Mouse (Mus musculus) stomach, embryonic 15.5 days (tissue): ENCODE measurements at regions not wholly inside any gene's neighbourhood (a gene's known extent, or its start where the extent isn't known, plus 50 kb on each side); places are given as distances from the start of the nearest gene placed in this dataset.

Experiments used
- ATAC-seq: fragments of 200-750 bp; cut with Nextera tagmentation; 2 replicates; pipeline ENCODE4 v1.8.0; 2017; ENCODE audit warnings: low read depth, moderate number of reproducible peaks, moderate TSS enrichment; ENCODE audit not compliant: insufficient read depth, low FRiP score
- H3K27ac ChIP-seq: fragments of 300-500 bp; sonication (generic); 2 replicates; pipeline ENCODE4 v1.5.1; 2015; ENCODE audit warnings: mild to moderate bottlenecking, inconsistent platforms
- H3K27me3 ChIP-seq: fragments of 300-500 bp; sonication (generic); replicated peaks from 2 replicates; pipeline ENCODE4 v1.6.1; 2015; ENCODE audit warnings: inconsistent platforms
- H3K36me3 ChIP-seq: fragments of 300-500 bp; sonication (generic); 2 replicates; pipeline ENCODE4 v1.6.1; 2015; ENCODE audit warnings: inconsistent platforms
- H3K4me1 ChIP-seq: fragments of 300-500 bp; sonication (generic); 2 replicates; pipeline ENCODE4 v1.6.1; 2015; ENCODE audit warnings: inconsistent platforms
- H3K4me2 ChIP-seq: fragments of 300-500 bp; sonication (generic); 2 replicates; pipeline ENCODE4 v1.6.1; 2015; ENCODE audit warnings: mild to moderate bottlenecking, inconsistent platforms
- H3K4me3 ChIP-seq: fragments of 300-500 bp; sonication (generic); replicated peaks from 2 replicates; pipeline ENCODE4 v1.5.1; 2015; ENCODE audit warnings: inconsistent platforms
- H3K9ac ChIP-seq: fragments of 300-500 bp; sonication (generic); 2 replicates; pipeline ENCODE4 v1.6.1; 2015; ENCODE audit warnings: inconsistent platforms
- H3K9me3 ChIP-seq: fragments of 300-500 bp; sonication (generic); 2 replicates; pipeline ENCODE4 v1.6.1; 2016; ENCODE audit warnings: inconsistent platforms
- WGBS: fragments of 180-500 bp; shearing (Covaris S2); methylation state at CpG from one replicate; pipeline ENCODE4 v1.1.7; 2015; 5-methylcytosine and 5-hydroxymethylcytosine counted together

DNA sequence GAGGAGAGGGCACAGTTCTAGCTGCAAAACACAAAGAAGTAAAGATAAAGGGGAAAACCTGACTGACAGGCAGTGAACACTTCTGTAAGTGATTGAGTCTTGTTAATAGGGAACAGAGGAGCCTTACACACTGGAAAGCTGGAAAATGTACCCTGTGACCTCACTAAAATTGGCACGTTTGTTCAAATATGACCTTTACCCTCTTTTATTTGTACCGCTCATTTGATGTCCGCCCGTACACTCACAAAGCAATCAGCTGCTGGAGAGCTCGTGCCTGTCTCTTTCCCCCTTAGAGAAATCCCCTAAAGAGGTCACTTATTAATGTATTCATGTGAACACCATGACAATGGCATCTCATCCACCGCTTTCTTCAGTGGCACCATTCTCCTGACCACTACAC, 819.4 kb downstream of the Defb40 start:
- ATAC-seq, result no peak
- no peaks in the 10 kb centered on the region for H3K36me3 ChIP-seq
- H3K27ac ChIP-seq, result no peak overlapping the region
- H3K4me3 ChIP-seq, result no peak overlapping the region
- no peaks in the 10 kb centered on the region for H3K9me3 ChIP-seq
- no peak overlapping the region for H3K9ac ChIP-seq
- no peak overlapping the region for H3K4me2 ChIP-seq
- no peaks in the 10 kb centered on the region for H3K4me1 ChIP-seq
- H3K27me3 ChIP-seq, result no peaks in the 10 kb centered on the region
- WGBS, result 33% methylated on average over 6 of the region's 6 CpGs

DNA sequence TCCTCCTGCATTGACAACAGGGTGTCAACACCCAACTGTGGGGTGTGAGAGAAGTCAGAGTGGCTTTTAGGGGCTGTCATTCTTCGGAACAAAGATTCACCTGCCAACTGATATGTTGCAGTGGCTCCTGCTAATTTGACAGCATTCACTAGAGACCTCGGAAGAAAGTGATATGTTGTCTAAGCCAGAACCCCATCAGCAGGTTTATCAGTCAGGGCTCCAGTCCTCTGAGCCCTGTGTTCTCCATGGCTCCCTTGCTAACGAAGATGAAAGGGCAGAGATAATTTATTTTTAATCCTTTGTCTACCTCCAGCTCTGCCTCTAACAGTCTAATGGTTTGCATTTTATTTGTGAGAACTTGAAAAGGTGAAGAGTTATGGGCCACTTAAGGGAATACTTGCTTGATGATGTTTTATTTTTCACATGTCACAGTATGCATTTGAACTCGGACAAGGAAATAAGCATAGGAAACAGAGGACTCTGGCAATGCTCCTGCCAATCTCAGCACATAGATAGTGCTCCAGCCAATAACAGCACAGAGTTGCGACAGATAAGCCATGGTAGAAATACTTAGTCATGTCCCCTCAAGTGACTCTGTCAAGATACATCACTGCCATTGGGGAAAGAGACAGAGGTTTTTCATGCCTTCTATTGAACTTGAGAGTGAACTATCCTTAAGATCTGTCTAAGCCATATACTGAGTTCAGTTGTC, 862.6 kb downstream of the Defb40 start:
- no peak overlapping the region for H3K4me3 ChIP-seq
- ATAC-seq, result no peak
- H3K27ac ChIP-seq, result no peak overlapping the region
- H3K9me3 ChIP-seq, result no peaks in the 10 kb centered on the region
- 61% methylated on average over 5 of the region's 5 CpGs for WGBS
- H3K9ac ChIP-seq, result no peak overlapping the region
- no peak overlapping the region for H3K4me2 ChIP-seq
- H3K36me3 ChIP-seq, result no peaks in the 10 kb centered on the region
- no peaks in the 10 kb centered on the region for H3K4me1 ChIP-seq
- H3K27me3 ChIP-seq, result no peaks in the 10 kb centered on the region

DNA sequence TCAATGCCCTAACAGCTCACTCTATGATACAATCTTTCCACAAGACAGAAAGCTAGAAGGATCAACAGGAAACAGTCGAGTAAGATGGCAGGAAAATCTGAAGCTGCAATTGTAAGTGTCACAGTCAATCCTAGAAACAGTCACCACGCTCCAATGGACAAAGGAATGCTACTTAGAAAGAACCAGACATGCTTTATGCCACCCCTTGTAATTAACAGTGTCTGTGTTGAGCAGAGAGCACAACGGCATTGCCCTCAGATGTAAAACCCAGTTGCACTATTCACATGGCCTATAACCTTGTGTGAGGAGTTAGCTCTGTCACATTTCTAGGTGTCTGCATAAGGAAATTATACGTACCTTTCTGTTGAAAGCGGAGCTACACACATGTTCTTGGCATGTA, 864.8 kb downstream of the Defb40 start:
- H3K36me3 ChIP-seq, result no peaks in the 10 kb centered on the region
- no peaks in the 10 kb centered on the region for H3K9me3 ChIP-seq
- ATAC-seq, result no peak
- H3K4me3 ChIP-seq, result no peak overlapping the region
- no peak overlapping the region for H3K9ac ChIP-seq
- WGBS, result 80% methylated on average over 5 of the region's 5 CpGs
- H3K27ac ChIP-seq, result no peak overlapping the region
- no peaks in the 10 kb centered on the region for H3K4me1 ChIP-seq
- no peaks in the 10 kb centered on the region for H3K27me3 ChIP-seq
- H3K4me2 ChIP-seq, result no peak overlapping the region

DNA sequence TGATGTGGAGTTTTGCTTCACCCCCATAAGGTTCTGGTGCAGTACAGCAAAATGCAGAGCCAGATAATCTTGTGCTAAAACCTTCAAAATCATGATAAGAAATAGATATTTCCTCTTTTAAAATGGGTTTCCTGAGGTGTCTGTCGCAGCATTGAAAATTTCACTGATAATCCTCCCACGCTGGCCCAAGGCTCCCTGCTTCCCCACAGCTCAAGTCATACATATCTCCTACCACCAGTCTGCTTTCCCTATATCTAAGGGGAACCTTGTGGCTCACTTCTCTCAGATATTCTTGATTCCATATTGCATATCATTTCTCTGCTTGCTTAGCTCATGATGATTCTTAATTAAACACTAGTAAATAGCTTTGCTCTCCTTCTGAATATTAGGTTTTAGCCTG, 868.6 kb downstream of the Defb40 start:
- WGBS, result 75% methylated on average over 2 of the region's 2 CpGs
- H3K4me1 ChIP-seq, result no peaks in the 10 kb centered on the region
- H3K36me3 ChIP-seq, result no peaks in the 10 kb centered on the region
- no peak overlapping the region for H3K4me2 ChIP-seq
- H3K27ac ChIP-seq, result no peak overlapping the region
- no peaks in the 10 kb centered on the region for H3K9me3 ChIP-seq
- ATAC-seq, result no peak
- no peaks in the 10 kb centered on the region for H3K27me3 ChIP-seq
- H3K9ac ChIP-seq, result no peak overlapping the region
- no peak overlapping the region for H3K4me3 ChIP-seq

DNA sequence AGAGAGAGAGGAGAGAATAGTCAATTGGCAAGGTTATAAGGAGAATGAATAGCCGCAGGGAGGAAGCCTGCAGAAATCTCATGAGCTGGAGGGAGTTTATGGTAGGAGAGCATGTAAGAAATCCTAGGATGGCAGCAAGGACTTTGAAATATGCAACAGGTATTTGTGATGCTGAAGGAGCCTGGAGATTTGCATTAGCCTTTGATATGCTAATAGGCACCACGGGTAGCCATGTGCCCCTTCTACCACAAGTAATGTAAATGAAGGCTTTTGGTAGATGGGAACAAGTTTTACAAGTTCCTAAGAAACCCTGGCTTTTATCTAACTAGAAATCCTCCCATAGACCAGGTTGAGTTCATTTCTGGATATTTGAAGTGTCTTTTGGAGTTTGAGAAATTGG, 871.2 kb downstream of the Defb40 start:
- H3K27ac ChIP-seq, result no peak overlapping the region
- no peaks in the 10 kb centered on the region for H3K9me3 ChIP-seq
- H3K36me3 ChIP-seq, result no peaks in the 10 kb centered on the region
- H3K4me3 ChIP-seq, result no peak overlapping the region
- no peak overlapping the region for H3K9ac ChIP-seq
- no peak for ATAC-seq
- no peaks in the 10 kb centered on the region for H3K27me3 ChIP-seq
- 44% methylated on average over 2 of the region's 2 CpGs for WGBS
- H3K4me1 ChIP-seq, result no peaks in the 10 kb centered on the region
- H3K4me2 ChIP-seq, result no peak overlapping the region

DNA sequence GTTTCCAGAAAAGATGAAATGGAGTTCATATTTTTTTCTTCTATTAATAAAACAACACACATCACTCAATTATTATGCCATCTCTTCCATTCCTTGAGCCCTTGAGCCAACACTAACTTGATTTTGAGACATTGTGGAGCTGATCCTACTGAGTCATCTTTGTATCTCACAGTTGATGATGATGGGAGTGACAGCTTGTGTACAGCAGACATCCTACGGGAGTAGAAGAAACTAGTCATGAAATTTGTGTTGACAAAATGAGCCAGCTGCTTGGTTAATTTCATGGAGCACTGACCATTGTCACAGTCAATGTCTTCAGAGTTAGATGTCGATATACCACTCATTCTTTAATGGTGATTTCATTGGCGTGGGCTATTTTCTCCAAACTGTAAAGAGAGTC, 912.6 kb downstream of the Defb40 start:
- no peaks in the 10 kb centered on the region for H3K36me3 ChIP-seq
- no peak overlapping the region for H3K27ac ChIP-seq
- no peak overlapping the region for H3K9ac ChIP-seq
- no peak for ATAC-seq
- no peak overlapping the region for H3K4me3 ChIP-seq
- no peaks in the 10 kb centered on the region for H3K4me1 ChIP-seq
- H3K27me3 ChIP-seq, result no peaks in the 10 kb centered on the region
- 75% methylated on average over 3 of the region's 3 CpGs for WGBS
- no peaks in the 10 kb centered on the region for H3K9me3 ChIP-seq
- H3K4me2 ChIP-seq, result no peak overlapping the region

DNA sequence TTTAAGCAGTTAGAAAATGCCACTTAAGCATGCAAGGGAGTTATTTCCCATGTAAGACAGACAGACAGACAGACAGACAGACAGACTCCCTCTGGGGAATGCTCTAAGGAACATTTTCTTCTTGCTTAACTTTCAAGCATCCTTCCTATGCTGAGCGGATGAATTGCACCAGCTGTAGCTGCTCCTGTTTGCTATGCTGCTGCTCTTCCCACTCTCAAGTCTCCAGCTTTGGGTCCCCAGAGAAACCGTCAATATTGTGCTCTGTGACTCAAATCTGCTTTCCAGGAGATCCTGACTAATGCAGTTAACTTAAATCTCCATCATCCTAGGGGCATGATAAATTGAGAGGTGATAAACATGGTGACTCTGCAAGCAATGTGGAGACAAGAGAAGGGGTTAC, 918.5 kb downstream of the Defb40 start:
- H3K4me3 ChIP-seq, result no peak overlapping the region
- H3K27me3 ChIP-seq, result no peaks in the 10 kb centered on the region
- no peak overlapping the region for H3K9ac ChIP-seq
- no peaks in the 10 kb centered on the region for H3K36me3 ChIP-seq
- H3K27ac ChIP-seq, result no peak overlapping the region
- H3K9me3 ChIP-seq, result no peaks in the 10 kb centered on the region
- no peaks in the 10 kb centered on the region for H3K4me1 ChIP-seq
- H3K4me2 ChIP-seq, result no peak overlapping the region
- WGBS, result 75% methylated on average over 2 of the region's 2 CpGs
- ATAC-seq, result no peak

DNA sequence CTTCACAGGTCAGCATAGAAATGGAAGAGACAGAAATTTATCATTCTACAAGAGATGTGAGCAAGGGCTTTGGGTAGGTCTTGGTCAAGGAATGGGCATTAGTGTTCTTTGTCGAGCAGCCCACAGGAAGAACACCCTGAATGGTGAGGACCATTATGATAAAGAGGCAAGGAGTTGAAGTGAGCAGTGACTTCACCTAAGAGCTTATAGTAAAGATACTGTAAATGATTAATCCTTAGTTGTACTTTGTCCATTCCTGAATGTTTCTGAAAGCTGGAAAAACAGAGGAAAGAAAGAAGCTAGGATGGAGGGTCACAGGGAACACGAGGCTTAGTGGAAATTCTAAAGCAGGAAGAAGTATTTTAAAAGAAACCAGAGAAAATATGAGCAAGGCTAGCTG, 956.9 kb downstream of the Defb40 start:
- Histone ChIP-seq H3K4me1 (no peaks in the 10 kb centered on the region), H3K4me3 (no peak overlapping the region), H3K4me2 (no peak overlapping the region), H3K9me3 (no peaks in the 10 kb centered on the region), H3K27ac (no peak overlapping the region), H3K27me3 (no peaks in the 10 kb centered on the region), H3K36me3 (no peaks in the 10 kb centered on the region), H3K9ac (no peak overlapping the region)
- no peak for ATAC-seq
- WGBS, result 56% methylated on average over 2 of the region's 2 CpGs

DNA sequence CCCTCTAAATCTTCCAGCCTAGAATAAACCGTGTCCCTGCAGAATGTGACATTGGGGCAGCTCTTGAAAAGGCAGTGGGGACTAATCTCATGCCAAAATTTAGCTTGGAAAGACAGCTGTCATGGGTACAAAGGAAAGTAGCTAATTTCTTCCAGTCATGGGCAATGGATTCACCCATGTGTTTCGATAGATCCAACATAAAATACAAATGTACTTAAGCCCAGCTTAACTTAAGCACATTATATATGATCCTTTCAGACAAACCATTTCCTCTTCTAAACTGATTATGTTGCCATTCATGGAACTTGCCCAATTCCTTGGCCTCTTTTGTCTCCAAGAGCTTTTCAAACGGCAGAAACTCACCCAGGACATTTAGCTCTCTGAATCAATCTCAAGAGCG, 970.5 kb downstream of the Defb40 start:
- H3K36me3 ChIP-seq, result no peaks in the 10 kb centered on the region
- H3K9ac ChIP-seq, result no peak overlapping the region
- 68% methylated on average over 4 of the region's 4 CpGs for WGBS

DNA sequence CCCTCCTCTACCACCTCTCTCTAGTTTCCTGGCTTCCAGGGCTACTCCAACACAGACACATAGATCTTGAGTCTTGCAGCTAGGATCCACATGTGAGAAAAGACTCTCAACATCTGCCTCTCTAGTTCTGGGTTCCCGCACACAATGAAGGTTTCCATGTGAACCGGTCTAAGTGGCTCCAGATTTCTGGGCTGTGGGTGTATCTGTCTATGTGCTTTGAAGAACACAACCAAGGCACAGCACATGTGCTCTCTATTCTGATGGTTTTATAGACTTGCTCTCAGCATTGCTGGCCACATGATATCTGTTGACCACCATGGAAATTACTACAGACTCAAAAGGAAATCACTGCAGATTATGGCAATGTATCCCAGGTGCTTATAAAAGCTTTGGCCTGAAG, 972.4 kb downstream of the Defb40 start:
- WGBS, result 93% methylated on average over 2 of the region's 2 CpGs
- Histone ChIP-seq H3K36me3 (no peaks in the 10 kb centered on the region), H3K9ac (no peak overlapping the region)

More for the DNA sequence above, 970.5 kb downstream of the Defb40 start:
- Histone ChIP-seq H3K4me2 (no peak overlapping the region), H3K4me3 (no peak overlapping the region), H3K27ac (no peak overlapping the region), H3K9me3 (no peaks in the 10 kb centered on the region), H3K27me3 (no peaks in the 10 kb centered on the region), H3K4me1 (no peaks in the 10 kb centered on the region)
- no peak for ATAC-seq

DNA sequence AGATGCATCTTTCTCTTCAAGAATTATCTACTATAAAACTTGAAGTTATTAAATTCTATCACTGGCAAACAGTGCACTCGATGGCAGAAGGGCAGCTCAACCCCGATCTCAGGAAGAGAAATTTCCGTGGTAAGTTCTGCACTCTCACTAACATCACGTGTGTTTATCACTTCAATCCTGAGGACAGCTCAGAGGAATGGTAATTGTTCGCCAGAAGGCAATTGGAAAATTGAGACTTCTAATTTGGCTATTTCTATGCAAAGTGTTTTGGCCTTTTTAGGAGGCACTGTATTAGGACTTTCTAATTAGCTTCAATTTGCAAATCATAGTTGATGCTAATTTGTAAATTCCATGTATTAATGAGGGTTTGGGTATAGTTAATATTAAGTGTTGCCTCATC, 977.3 kb downstream of the Defb40 start:
- Histone ChIP-seq H3K4me1 (no peaks in the 10 kb centered on the region), H3K9me3 (no peaks in the 10 kb centered on the region), H3K4me3 (no peak overlapping the region), H3K27me3 (no peaks in the 10 kb centered on the region), H3K36me3 (no peaks in the 10 kb centered on the region), H3K4me2 (no peak overlapping the region), H3K27ac (no peak overlapping the region), H3K9ac (no peak overlapping the region)
- ATAC-seq, result no peak
- 78% methylated on average over 5 of the region's 5 CpGs for WGBS

More for the DNA sequence above, 972.4 kb downstream of the Defb40 start:
- ATAC-seq, result no peak
- Histone ChIP-seq H3K4me2 (no peak overlapping the region), H3K27ac (no peak overlapping the region), H3K27me3 (no peaks in the 10 kb centered on the region), H3K4me1 (no peaks in the 10 kb centered on the region), H3K4me3 (no peak overlapping the region), H3K9me3 (no peaks in the 10 kb centered on the region)

DNA sequence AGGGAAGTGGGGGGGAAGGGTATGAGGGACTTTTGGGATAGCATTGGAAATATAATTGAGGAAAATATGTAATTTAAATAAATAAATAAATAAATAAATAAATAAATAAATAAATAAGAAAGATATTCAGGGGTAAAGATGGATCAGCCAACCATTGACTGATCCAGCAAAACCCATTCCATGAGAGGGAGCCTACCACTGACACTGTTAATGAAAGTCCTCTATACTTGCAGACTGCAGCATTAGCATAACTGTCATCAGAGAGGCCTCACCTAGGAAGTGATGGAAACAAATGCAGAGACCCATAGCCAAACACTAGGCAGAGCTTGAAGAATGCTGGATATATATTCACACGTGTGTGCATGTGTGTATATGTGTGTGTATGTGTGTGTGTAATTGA, 993.3 kb downstream of the Defb40 start:
- no peak overlapping the region for H3K9ac ChIP-seq
- 70% methylated on average over 1 of the region's 1 CpGs for WGBS
- no peak overlapping the region for H3K27ac ChIP-seq
- H3K4me1 ChIP-seq, result no peaks in the 10 kb centered on the region
- H3K9me3 ChIP-seq, result no peaks in the 10 kb centered on the region
- no peak for ATAC-seq
- no peak overlapping the region for H3K4me2 ChIP-seq
- H3K4me3 ChIP-seq, result no peak overlapping the region
- H3K36me3 ChIP-seq, result no peaks in the 10 kb centered on the region
- H3K27me3 ChIP-seq, result no peaks in the 10 kb centered on the region

DNA sequence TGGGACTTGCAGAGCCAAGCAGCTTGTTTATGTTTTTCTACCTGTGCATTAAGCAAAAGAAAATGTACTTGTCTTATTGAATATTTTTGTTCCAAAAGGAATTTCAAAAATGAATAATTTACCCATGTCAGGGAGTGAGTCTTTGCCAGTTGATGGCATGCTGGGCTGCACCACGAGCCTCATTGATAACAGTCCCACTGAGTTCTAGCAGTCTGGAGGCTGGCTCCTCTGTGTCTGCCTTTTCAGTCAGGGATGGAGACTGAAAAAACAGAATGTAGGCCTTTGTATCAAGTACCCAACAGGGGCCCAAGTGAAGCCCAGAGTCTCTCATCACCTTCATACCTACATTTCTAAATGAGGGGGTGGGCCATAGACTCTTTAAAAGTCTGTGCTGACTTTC, 1029.2 kb downstream of the Defb40 start:
- H3K4me1 ChIP-seq, result no peaks in the 10 kb centered on the region
- 58% methylated on average over 1 of the region's 1 CpGs for WGBS
- no peaks in the 10 kb centered on the region for H3K9me3 ChIP-seq
- H3K27ac ChIP-seq, result no peak overlapping the region
- H3K27me3 ChIP-seq, result no peaks in the 10 kb centered on the region
- no peak overlapping the region for H3K4me2 ChIP-seq
- ATAC-seq, result no peak
- H3K4me3 ChIP-seq, result no peak overlapping the region
- no peaks in the 10 kb centered on the region for H3K36me3 ChIP-seq
- H3K9ac ChIP-seq, result no peak overlapping the region
